Comparison of ENCODE assay signal across 8 mouse cellular contexts in genomic region chr11:103170494-103171285, GRCm38 (mm10). TPM values are rescaled to one million over a fixed set of nuclear protein-coding genes. Genes with fewer than 3 reads are reported as not detected.
DNase-seq lines count a peak whose midpoint lies in the region; ATAC-seq and TF ChIP-seq lines count a peak whose summit lies in the region.

Gene Fmnl1 (plus strand): TSS chr11:103171107.

- H3K36me3 ChIP-seq in intestine, embryonic 16.5 days (ENCODE audit: control insufficient read depth, insufficient read depth, low read length), result no peaks in the 10 kb centered on the region
- H3K36me3 ChIP-seq in liver, embryonic 11.5 days (ENCODE audit: control insufficient read depth, insufficient read depth, low read length), result no peaks in the 10 kb centered on the region
- H3K36me3 ChIP-seq in myocyte (ENCODE audit: control insufficient read depth, insufficient read depth), result no peaks in the 10 kb centered on the region

- H3K27ac ChIP-seq in intestine, embryonic 16.5 days (ENCODE audit: low read length), result no peak within 1 kb of the TSS; the same call in 1 of the 2 replicates
- no peak within 1 kb of the TSS for H3K27ac ChIP-seq in liver, embryonic 11.5 days (ENCODE audit: low read depth, low read length)

- H3ac ChIP-seq in myocyte (ENCODE audit: control insufficient read depth, insufficient read length), result peak within 1 kb of the TSS; percentile 4

- peak; percentile 46 for ATAC-seq in intestine, embryonic 16.5 days
- no peak for ATAC-seq in liver, embryonic 11.5 days (replicated peaks; ENCODE audit: low FRiP score)

- peak within 1 kb of the TSS; percentile 64 for H3K4me3 ChIP-seq in intestine, embryonic 16.5 days (ENCODE audit: low read length)
- H3K4me3 ChIP-seq in liver, embryonic 11.5 days (ENCODE audit: low read depth, low read length), result peak within 1 kb of the TSS; percentile 59
- H3K4me3 ChIP-seq in myocyte, result peak within 1 kb of the TSS; percentile 12

- no peak for TF ChIP-seq POLR2A in myocyte (IDR thresholded peaks at IDR 0.05; ENCODE audit: insufficient read length, low read depth)

- H3K79me2 ChIP-seq in myocyte (ENCODE audit: control insufficient read depth, insufficient read depth), result no peaks in the 10 kb centered on the region

- H3K27me3 ChIP-seq in intestine, embryonic 16.5 days (replicated peaks; ENCODE audit: control insufficient read depth, insufficient read depth, low read length), result peaks cover 24% of the 10 kb centered on the region
- H3K27me3 ChIP-seq in liver, embryonic 11.5 days (replicated peaks; ENCODE audit: control insufficient read depth, insufficient read depth, low read length), result peaks cover 46% of the 10 kb centered on the region
- H3K27me3 ChIP-seq in myocyte (ENCODE audit: control insufficient read depth, insufficient read depth, insufficient read length), result peaks cover 7% of the 10 kb centered on the region

- peak; percentile 56 for DNase-seq in gastrocnemius, postnatal 14 days
- no peak for DNase-seq in gastrocnemius, adult 18-20 months (ENCODE audit: low spot score)
- peak; percentile 54 for DNase-seq in adrenal gland, postnatal 25 days
- DNase-seq in heart, adult 11 months, result peak; percentile 98
- DNase-seq in liver, embryonic 11.5 days (ENCODE audit: low spot score), result no peak
- peak; percentile 92 for DNase-seq in thymus, postnatal 14 days

- H3K9ac ChIP-seq in intestine, embryonic 16.5 days (ENCODE audit: low read depth, low read length), result peak within 1 kb of the TSS; percentile 71
- H3K9ac ChIP-seq in liver, embryonic 11.5 days (ENCODE audit: low read depth, low read length), result peak within 1 kb of the TSS; percentile 49

- 0 out of 2 replicates have a peak, but pooled peaks cover 2% of the 10 kb centered on the region for H3K4me1 ChIP-seq in intestine, embryonic 16.5 days (ENCODE audit: control insufficient read depth, insufficient read depth, low read length)
- H3K4me1 ChIP-seq in liver, embryonic 11.5 days (replicated peaks; ENCODE audit: control insufficient read depth, insufficient read depth, low read length), result peaks cover 16% of the 10 kb centered on the region

- no peaks in the 10 kb centered on the region for H3K9me3 ChIP-seq in intestine, embryonic 16.5 days (ENCODE audit: control insufficient read depth, low read length)
- H3K9me3 ChIP-seq in liver, embryonic 11.5 days (ENCODE audit: control insufficient read depth, low read length), result no peaks in the 10 kb centered on the region; the same call in 1 of the 2 replicates

- under 1% methylated on average over 54 of the region's 84 CpGs for WGBS in intestine, embryonic 16.5 days
- WGBS in liver, embryonic 11.5 days, result 1% methylated on average over 81 of the region's 84 CpGs

- H3K4me2 ChIP-seq in intestine, embryonic 16.5 days (ENCODE audit: low read depth, low read length), result peak within 1 kb of the TSS; percentile 99
- peak within 1 kb of the TSS; percentile 79 for H3K4me2 ChIP-seq in liver, embryonic 11.5 days
- H3K4me2 ChIP-seq in myocyte (ENCODE audit: low read depth), result peak within 1 kb of the TSS; percentile 52

- intact Hi-C loops in gastrocnemius, postnatal 14 days (cut with DNase I; ENCODE audit: low total_unique reads), result loop anchor here (5.0 kb wide), 1 partner anchor 157 kb away; no protein-coding TSS in a partner anchor

TF ChIP-seq in myocyte, 11 proteins besides CTCF, POLR2A, EP300 and RAD21:
- TF ChIP-seq REST (IDR thresholded peaks at IDR 0.05; ENCODE audit: insufficient read depth, insufficient read length) (no peak), TCF3 (IDR thresholded peaks at IDR 0.05; ENCODE audit: insufficient read length, low read depth) (no peak), E2F4 (IDR thresholded peaks at IDR 0.05; ENCODE audit: insufficient read depth) (no peak), MYOD1 (IDR thresholded peaks at IDR 0.05; ENCODE audit: control insufficient read depth in 1 of 3, insufficient read length in 2 of 3, low read depth in 2 of 3) (peak in 1 of 3 experiments; percentile 39), TCF12 (IDR thresholded peaks at IDR 0.05; ENCODE audit: insufficient read depth, poor library complexity, severe bottlenecking) (no peak), USF1 (IDR thresholded peaks at IDR 0.05; ENCODE audit: low read depth) (no peak)
TF ChIP-seq in myocyte: peak in this region for 1.

RNA-seq across cellular contexts. Expression of gene Fmnl1, which starts in this region (rescaled TPM):
- 1 to 10 TPM; 6.7 to 7.3 TPM for total RNA-seq in gastrocnemius, postnatal 14 days (2021)
- 1 to 10 TPM; 5.1 to 8.1 TPM for total RNA-seq in gastrocnemius, adult 18-20 months (2021)
- total RNA-seq in adrenal gland, postnatal 25 days (2021), result 15.6 and 19.9 TPM in 2 replicates
- polyA plus RNA-seq in intestine, embryonic 16.5 days (2015; fragmentation: Nextera tagmentation; extraction: Ambion mirVana), result 2.2 and 2.3 TPM in 2 replicates
- polyA plus RNA-seq in liver, embryonic 11.5 days (2014; fragmentation: Nextera tagmentation; extraction: Ambion mirVana), result 6.3 and 6.9 TPM in 2 replicates
- 15.6 TPM for polyA plus RNA-seq in myocyte (2012; fragmentation: generic; extraction: Trizol)

Comparison
In these comparisons a context has a peak if more than half of its experiments do, and no peak if none do; other contexts are left out.
1. DNase-seq: peak in gastrocnemius, postnatal 14 days (single experiment), adrenal gland, postnatal 25 days (single experiment), heart, adult 11 months (single experiment) and thymus, postnatal 14 days (single experiment); none in gastrocnemius, adult 18-20 months (single experiment) and liver, embryonic 11.5 days (single experiment).
2. H3K4me3 ChIP-seq: peak in every context shown above with its lines; median percentile 64 in intestine, embryonic 16.5 days; 59 in liver, embryonic 11.5 days; 12 in myocyte.
3. Peak in every context shown above with its lines, with median percentiles within 50 percentile points of each other: H3K4me2 ChIP-seq.